Mouse (Mus musculus) E14TG2a.4 (cell line): ENCODE data around the gene Upk3b.
"Not testable (repeated sequence)": the region's sequence is repeated elsewhere in the genome, so short reads cannot be mapped to it uniquely, and the experiment has no call there.

ENCODE experiments used
- H3K27me3 ChIP-seq: 2 replicates; pipeline ENCODE4 v1.6.1; 2014; ENCODE audit warnings: low read length, control low read depth; ENCODE audit not compliant: insufficient read depth
- H3K36me3 ChIP-seq: 2 replicates; pipeline ENCODE4 v1.6.1; 2014; ENCODE audit warnings: low read length, control low read depth; ENCODE audit not compliant: insufficient read depth
- H3K4me1 ChIP-seq: replicated peaks from 2 replicates; pipeline ENCODE4 v1.6.1; 2014; ENCODE audit warnings: low read depth, low read length, control low read depth
- H3K4me3 ChIP-seq: replicated peaks from 2 replicates; pipeline ENCODE4 v1.5.1; 2014; ENCODE audit warnings: mild to moderate bottlenecking, low read length
- H3K9me3 ChIP-seq: 2 replicates; pipeline ENCODE4 v1.6.1; 2014; ENCODE audit warnings: low read length, control low read depth
- CTCF ChIP-seq: conservative IDR thresholded peaks from 2 replicates; pipeline ENCODE4 v1.5.1; 2014; ENCODE audit warnings: low read length
- NANOG ChIP-seq: IDR thresholded peaks from 2 replicates; pipeline ENCODE4 v1.6.1; 2014; ENCODE audit warnings: borderline replicate concordance, low read length, mixed read lengths
- POU5F1 ChIP-seq: IDR thresholded peaks from 2 replicates; pipeline ENCODE4 v1.6.1; 2014; ENCODE audit warnings: low read length, borderline replicate concordance

Upk3b gene

DNA sequence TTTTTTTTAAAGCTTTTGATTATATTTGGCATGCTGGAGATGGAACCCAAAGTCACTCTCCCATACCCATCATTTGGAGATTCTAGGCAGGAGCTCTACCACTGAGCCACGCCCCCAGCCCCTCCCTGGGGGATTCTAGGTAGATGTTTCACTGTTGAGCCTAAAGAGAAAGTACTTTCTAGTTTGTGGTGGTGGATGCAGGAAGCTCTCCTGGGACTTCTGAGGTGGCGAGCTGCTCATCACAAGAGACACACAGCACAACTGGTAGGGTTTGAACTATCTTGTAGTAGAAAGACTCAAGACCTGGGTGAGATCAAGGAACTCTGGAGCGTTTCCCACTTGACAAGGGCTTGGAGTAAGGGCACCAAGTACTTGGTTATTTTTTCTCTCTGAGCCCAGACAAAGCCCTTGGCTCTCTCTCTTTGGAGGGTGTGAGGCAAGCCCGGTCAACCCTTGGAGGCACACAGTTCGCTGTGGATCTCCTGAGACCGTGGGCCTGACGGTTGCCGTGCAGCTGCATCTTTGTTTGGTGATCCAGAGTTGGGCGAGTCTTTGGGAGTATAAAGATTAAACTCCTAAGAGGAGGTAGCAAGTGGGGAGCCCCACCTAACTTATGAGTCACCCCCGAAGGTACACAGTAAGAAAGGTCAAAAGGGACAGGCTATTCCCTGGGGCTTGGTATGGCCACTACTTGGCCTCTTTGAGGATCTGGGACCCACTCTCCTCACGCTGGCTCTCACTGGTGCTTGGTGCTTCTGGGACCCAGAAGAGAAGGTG lies 16.2 kb downstream of the Upk3b start, which contains the start of gene Upk3bl:
Upk3bl (plus strand) TSS at position 192 of the 777 bp plus-strand sequence.
- peaks cover 72% of the 10 kb centered on the region for H3K4me1 ChIP-seq
- no peak for TF ChIP-seq NANOG
- TF ChIP-seq CTCF, result no peak
- TF ChIP-seq POU5F1, result no peak
- no peaks in the 10 kb centered on the region for H3K36me3 ChIP-seq
- peaks cover 3% of the 10 kb centered on the region; the same call in 1 of the 2 replicates for H3K27me3 ChIP-seq
- H3K4me3 ChIP-seq, result 0 out of 2 replicates have a peak within 1 kb of the TSS, but pooled peaks have one; percentile 2
- no peaks in the 10 kb centered on the region for H3K9me3 ChIP-seq

GRCm38 (mm10) chr5:136056062-136056461 lies 17.8 kb downstream of the Upk3b start:
- peaks cover 3% of the 10 kb centered on the region; the same call in 1 of the 2 replicates for H3K27me3 ChIP-seq
- H3K36me3 ChIP-seq, result no peaks in the 10 kb centered on the region
- peaks cover 82% of the 10 kb centered on the region for H3K4me1 ChIP-seq
- H3K4me3 ChIP-seq, result no peak overlapping the region
- no peak for TF ChIP-seq POU5F1
- no peaks in the 10 kb centered on the region for H3K9me3 ChIP-seq

GRCm38 (mm10) chr5:136057085-136057484 lies 18.8 kb downstream of the Upk3b start:
- Histone ChIP-seq H3K4me3 (peak overlapping the region; percentile 0; the same call in 1 of the 2 replicates), H3K27me3 (peaks cover 3% of the 10 kb centered on the region; the same call in 1 of the 2 replicates), H3K9me3 (no peaks in the 10 kb centered on the region), H3K36me3 (no peaks in the 10 kb centered on the region), H3K4me1 (peaks cover 82% of the 10 kb centered on the region)
- no peak for TF ChIP-seq NANOG
- no peak for TF ChIP-seq CTCF
- TF ChIP-seq POU5F1, result no peak

DNA sequence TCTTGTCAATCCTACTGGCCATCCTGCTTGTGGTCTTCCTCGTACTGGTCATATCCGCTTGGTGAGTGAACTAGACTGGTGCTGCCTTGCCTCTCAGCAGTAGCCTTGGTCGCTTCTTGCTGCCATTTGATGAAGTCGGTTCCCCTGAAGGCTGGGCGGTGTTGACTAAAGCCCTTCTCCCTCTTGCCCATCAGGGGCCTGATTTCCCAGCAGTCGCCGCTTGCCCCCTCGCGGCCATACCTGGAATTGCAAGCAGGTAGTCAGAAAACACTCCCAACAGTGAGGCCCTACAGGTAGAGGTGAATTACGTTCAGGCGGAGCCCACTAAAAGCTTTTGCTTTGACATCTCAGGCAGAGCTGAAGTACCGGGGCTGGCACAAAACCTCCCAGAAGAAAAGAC lies 23.3 kb downstream of the Upk3b start:
- 0 out of 2 replicates have a peak, but pooled peaks cover 3% of the 10 kb centered on the region for H3K36me3 ChIP-seq
- 0 out of 2 replicates have a peak, but pooled peaks cover 4% of the 10 kb centered on the region for H3K9me3 ChIP-seq
- peak overlapping the region; percentile 21; the same call in 1 of the 2 replicates for H3K4me3 ChIP-seq
- peaks cover 67% of the 10 kb centered on the region for H3K4me1 ChIP-seq
- H3K27me3 ChIP-seq, result peaks cover 3% of the 10 kb centered on the region; the same call in 1 of the 2 replicates
- TF ChIP-seq NANOG (no peak), CTCF (peak; percentile 99), POU5F1 (no peak)

- no peak for TF ChIP-seq POU5F1
- TF ChIP-seq NANOG, result no peak
- TF ChIP-seq CTCF, result no peak
- H3K27me3 ChIP-seq, result no peaks in the 10 kb centered on the region; the same call in 1 of the 2 replicates
- H3K4me1 ChIP-seq, result peaks cover 55% of the 10 kb centered on the region
- H3K36me3 ChIP-seq, result 0 out of 2 replicates have a peak, but pooled peaks cover 3% of the 10 kb centered on the region
- H3K9me3 ChIP-seq, result 0 out of 2 replicates have a peak, but pooled peaks cover 4% of the 10 kb centered on the region
- H3K4me3 ChIP-seq, result peak overlapping the region; percentile 35
These were observed 25.6 kb downstream of the Upk3b start for GRCm38 (mm10) chr5:136063920-136064319.

GRCm38 (mm10) chr5:136066404-136067148 lies 28.3 kb downstream of the Upk3b start:
- H3K4me1 ChIP-seq, result peaks cover 56% of the 10 kb centered on the region
- not testable (repeated sequence) for H3K27me3 ChIP-seq

DNA sequence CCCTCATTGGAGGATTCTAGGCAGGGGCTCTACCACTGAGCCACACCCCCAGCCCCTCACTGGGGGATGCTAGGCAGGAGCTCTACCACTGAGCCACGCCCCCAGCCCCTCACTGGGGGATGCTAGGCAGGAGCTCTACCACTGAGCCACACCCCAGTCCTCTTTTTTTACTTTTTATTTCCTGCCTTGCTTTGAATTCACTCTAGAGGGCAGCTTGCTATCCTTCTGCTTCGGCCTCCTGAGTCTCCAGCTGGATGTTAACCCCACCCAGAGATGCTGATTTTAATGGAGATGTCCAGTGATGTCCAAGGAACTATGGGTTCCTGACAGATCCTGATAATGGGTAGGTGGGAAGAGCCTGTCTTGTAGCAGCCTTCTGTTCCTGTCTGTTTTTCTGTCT lies 31.1 kb downstream of the Upk3b start:
- Histone ChIP-seq H3K36me3 (0 out of 2 replicates have a peak, but pooled peaks cover 3% of the 10 kb centered on the region), H3K4me1 (peaks cover 59% of the 10 kb centered on the region), H3K27me3 (no peaks in the 10 kb centered on the region; the same call in 1 of the 2 replicates), H3K9me3 (0 out of 2 replicates have a peak, but pooled peaks cover 3% of the 10 kb centered on the region), H3K4me3 (no peak overlapping the region)
- TF ChIP-seq POU5F1 (no peak), CTCF (no peak)

More at GRCm38 (mm10) chr5:136066404-136067148, 28.3 kb downstream of the Upk3b start:
- not testable (repeated sequence) for H3K9me3 ChIP-seq, H3K4me3 ChIP-seq, H3K36me3 ChIP-seq

DNA sequence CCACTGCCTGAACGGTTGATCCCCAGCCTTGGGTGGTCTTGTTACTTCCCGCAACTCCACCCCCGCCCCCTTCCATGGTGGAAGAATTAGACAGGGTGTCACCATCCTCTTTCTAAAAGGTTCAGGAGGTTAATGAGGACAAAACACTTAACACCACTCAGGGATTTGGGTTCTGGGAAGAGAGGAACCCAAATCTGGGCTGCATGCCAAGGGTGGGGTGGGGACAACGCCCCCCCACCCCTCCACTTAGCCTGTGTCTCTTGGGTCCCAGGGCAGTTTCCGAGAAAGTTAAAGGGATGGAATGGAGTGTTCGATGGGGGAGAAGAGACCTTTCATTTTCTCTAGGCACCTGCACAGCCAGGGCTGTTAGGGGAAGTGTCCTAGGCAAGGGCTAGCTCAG lies 34.8 kb downstream of the Upk3b start:
- H3K4me3 ChIP-seq, result peak overlapping the region; percentile 43
- no peak for TF ChIP-seq POU5F1
- no peak for TF ChIP-seq CTCF
- no peak for TF ChIP-seq NANOG
- H3K27me3 ChIP-seq, result no peaks in the 10 kb centered on the region
- H3K9me3 ChIP-seq, result no peaks in the 10 kb centered on the region
- H3K36me3 ChIP-seq, result no peaks in the 10 kb centered on the region
- peaks cover 92% of the 10 kb centered on the region for H3K4me1 ChIP-seq
